Mouse (Mus musculus): ENCODE measurements around the gene Trabd.

GRCm38 (mm10) chr15:89102646-89103045 is 27.7 kb downstream of the Trabd start:
- TF ChIP-seq USF1 (IDR thresholded peaks at IDR 0.05; ENCODE audit: low read depth) (no peak), CEBPB (IDR thresholded peaks at IDR 0.05; ENCODE audit: insufficient read depth, poor library complexity, severe bottlenecking) (no peak), MYOD1 (IDR thresholded peaks at IDR 0.05; ENCODE audit: control insufficient read depth in 1 of 3, insufficient read length in 2 of 3, low read depth in 2 of 3) (no peak)

Measured in myocyte (in vitro differentiated cells).